Mouse (Mus musculus) testis, adult 2 months (tissue): ENCODE measurements around the gene Igfbp1. TPM values are rescaled to one million over a fixed set of nuclear protein-coding genes. Genes with fewer than 3 reads are reported as not detected.

Source experiments
- H3K27ac ChIP-seq: fragments of 200-500 bp; 2 replicates; pipeline ENCODE4 v1.5.1; 2012; ENCODE audit warnings: low read depth, low read length; ENCODE audit not compliant: control insufficient read depth, insufficient read depth
- H3K27me3 ChIP-seq: fragments of 200-500 bp; 2 replicates; pipeline ENCODE4 v1.6.1; 2012; ENCODE audit warnings: mild to moderate bottlenecking, low read length, moderate library complexity; ENCODE audit not compliant: control insufficient read depth, insufficient read depth
- H3K36me3 ChIP-seq: fragments of 200-500 bp; 2 replicates; pipeline ENCODE4 v1.6.1; 2012; ENCODE audit warnings: mild to moderate bottlenecking, low read length; ENCODE audit not compliant: control insufficient read depth, insufficient read depth
- H3K4me1 ChIP-seq: fragments of 200-500 bp; 2 replicates; pipeline ENCODE4 v1.6.1; 2012; ENCODE audit warnings: low read length; ENCODE audit not compliant: control insufficient read depth, insufficient read depth
- H3K4me3 ChIP-seq: fragments of 200-500 bp; 2 replicates; pipeline ENCODE4 v1.5.1; 2012; ENCODE audit warnings: low read depth, mild to moderate bottlenecking, low read length, moderate library complexity, mixed read lengths; ENCODE audit not compliant: control insufficient read depth
- CTCF ChIP-seq: fragments of 200-500 bp; IDR thresholded peaks from 2 replicates; pipeline ENCODE4 v1.5.1; 2012; ENCODE audit warnings: low read depth, mild to moderate bottlenecking, inconsistent platforms, low read length, moderate library complexity; ENCODE audit not compliant: control insufficient read depth, insufficient read depth, insufficient replicate concordance
- POLR2A ChIP-seq: fragments of 200-500 bp; IDR thresholded peaks from 2 replicates; pipeline ENCODE4 v1.6.1; 2012; ENCODE audit warnings: low read depth, mild to moderate bottlenecking, inconsistent platforms, low read length, moderate library complexity; ENCODE audit not compliant: control insufficient read depth
- polyA plus RNA-seq: library from polyadenylated mRNA; depleted of rRNA; stranded (reverse); fragments of >200 nt; gene quantifications from 2 replicates; pipeline ENCODE4 v1.2.3, GENCODE M21; 2012

Gene Igfbp1
- polyA plus RNA-seq, 1 experiment: 0.06 TPM

- H3K27me3 ChIP-seq: no peaks in the 10 kb centered on the region
- TF ChIP-seq POLR2A (no peak), CTCF (no peak)
- H3K4me1 ChIP-seq: no peaks in the 10 kb centered on the region
- H3K4me3 ChIP-seq: no peak overlapping the region
- no peaks in the 10 kb centered on the region for H3K36me3 ChIP-seq
- H3K27ac ChIP-seq: no peak overlapping the region
These were observed 15.1 kb upstream of the Igfbp1 start for GRCm38 (mm10) chr11:7182409-7183042.

DNA sequence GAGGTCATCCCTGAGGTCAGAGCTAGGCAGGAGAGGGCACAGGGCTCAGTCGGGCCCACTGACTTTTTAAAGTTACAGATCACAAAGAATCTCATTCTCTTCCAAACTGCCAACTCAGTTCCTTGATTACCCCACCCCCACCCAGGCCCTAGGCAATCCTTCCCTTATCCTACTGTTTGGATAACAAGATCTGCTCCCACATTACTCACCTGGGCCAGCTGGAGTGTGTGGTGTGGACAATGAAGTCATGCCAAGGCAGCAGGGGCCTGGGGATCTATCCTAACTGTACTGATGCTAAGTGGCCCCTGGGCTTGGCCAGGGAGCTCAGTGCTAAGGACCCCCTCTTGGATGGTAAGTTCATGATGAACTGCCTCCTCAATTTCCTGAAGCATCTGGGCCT is 13.2 kb upstream of the Igfbp1 start:
- Histone ChIP-seq H3K4me1 (0 out of 2 replicates have a peak, but pooled peaks cover 2% of the 10 kb centered on the region), H3K4me3 (no peak overlapping the region), H3K27ac (no peak overlapping the region), H3K27me3 (no peaks in the 10 kb centered on the region), H3K36me3 (no peaks in the 10 kb centered on the region)
- TF ChIP-seq POLR2A (no peak), CTCF (no peak)

GRCm38 (mm10) chr11:7187472-7187871 is 10.1 kb upstream of the Igfbp1 start:
- no peaks in the 10 kb centered on the region for H3K27me3 ChIP-seq
- no peak for TF ChIP-seq CTCF
- TF ChIP-seq POLR2A: no peak
- H3K4me1 ChIP-seq: 0 out of 2 replicates have a peak, but pooled peaks cover 2% of the 10 kb centered on the region
- no peak overlapping the region for H3K4me3 ChIP-seq
- H3K36me3 ChIP-seq: no peaks in the 10 kb centered on the region
- H3K27ac ChIP-seq: no peak overlapping the region

GRCm38 (mm10) chr11:7188469-7188868 is 9.1 kb upstream of the Igfbp1 start, which contains the start of gene Gm11985:
Gm11985 (minus strand) TSS chr11:7188569.
- no peak for TF ChIP-seq POLR2A

GRCm38 (mm10) chr11:7192710-7193109 is 4.9 kb upstream of the Igfbp1 start:
- Histone ChIP-seq H3K36me3 (no peaks in the 10 kb centered on the region), H3K27ac (no peak overlapping the region), H3K27me3 (no peaks in the 10 kb centered on the region), H3K4me3 (no peak overlapping the region), H3K4me1 (peaks cover 4% of the 10 kb centered on the region)
- no peak for TF ChIP-seq POLR2A

More at GRCm38 (mm10) chr11:7188469-7188868, 9.1 kb upstream of the Igfbp1 start, which contains the start of gene Gm11985:
- no peaks in the 10 kb centered on the region for H3K27me3 ChIP-seq
- H3K36me3 ChIP-seq: no peaks in the 10 kb centered on the region
- H3K27ac ChIP-seq: no peak within 1 kb of the TSS
- 0 out of 2 replicates have a peak, but pooled peaks cover 2% of the 10 kb centered on the region for H3K4me1 ChIP-seq
- no peak within 1 kb of the TSS for H3K4me3 ChIP-seq

DNA sequence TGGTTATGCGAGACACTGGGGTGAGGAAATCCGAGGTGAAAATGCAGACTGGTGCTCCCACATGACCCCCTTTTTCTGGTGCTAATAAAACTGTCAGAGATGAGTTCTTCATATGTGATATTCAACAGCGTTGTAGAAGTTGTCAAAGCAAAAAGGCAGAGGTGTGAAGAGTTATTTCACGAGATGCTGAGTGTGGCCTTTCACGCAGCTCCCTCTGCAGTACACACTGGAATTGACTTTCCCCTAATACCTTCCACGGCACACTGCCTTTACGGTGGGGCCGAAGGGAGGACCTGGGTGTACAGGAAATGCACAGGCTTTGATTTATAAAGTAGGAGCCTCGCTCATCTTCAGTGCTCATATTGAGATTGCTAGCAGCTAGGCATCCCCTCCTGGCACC is 4.4 kb upstream of the Igfbp1 start:
- Histone ChIP-seq H3K36me3 (no peaks in the 10 kb centered on the region), H3K4me1 (peaks cover 7% of the 10 kb centered on the region), H3K4me3 (no peak overlapping the region), H3K27me3 (no peaks in the 10 kb centered on the region), H3K27ac (no peak overlapping the region)
- TF ChIP-seq POLR2A (no peak), CTCF (no peak)

DNA sequence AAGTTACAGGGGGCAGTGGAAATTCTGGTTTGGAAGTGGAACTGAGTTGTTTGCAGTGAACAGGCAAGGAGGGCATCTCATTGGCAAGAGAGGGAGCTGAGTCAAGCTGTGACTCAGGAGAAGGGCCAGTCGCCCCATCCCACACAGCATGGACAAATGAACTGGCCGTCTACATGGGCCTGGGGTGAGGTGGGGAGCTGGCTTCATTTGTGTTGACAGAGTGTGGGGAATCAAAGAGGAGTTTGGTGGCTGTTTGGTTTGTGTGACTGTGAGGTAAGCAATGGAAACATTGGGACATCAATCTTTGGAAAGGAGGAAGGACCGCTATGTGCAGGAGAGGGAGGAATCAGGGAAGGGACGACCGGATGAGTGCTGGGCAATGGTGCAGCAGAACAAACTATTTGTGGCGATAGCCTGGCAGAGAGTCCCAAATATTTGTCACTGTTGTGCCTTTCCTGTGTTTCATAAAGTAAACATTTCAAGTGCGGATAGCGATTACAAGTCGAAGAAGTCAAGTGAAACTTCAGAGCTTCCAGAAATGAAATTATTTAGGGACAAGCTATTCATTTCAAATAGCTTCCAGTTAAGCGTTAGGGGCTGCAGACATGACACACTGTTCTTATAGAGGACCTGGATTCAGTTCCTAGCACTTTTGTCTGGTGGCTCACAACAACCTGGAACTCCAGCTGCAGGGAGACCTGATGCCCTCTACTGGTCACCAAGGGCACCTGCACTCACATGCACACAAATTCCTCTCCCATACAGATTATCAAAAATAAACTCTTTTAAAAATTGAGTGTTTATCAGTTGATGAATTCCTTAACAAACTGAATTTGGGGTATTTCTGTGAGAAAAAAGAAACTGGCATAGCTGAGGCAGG is 2.9 kb upstream of the Igfbp1 start:
- Histone ChIP-seq H3K36me3 (no peaks in the 10 kb centered on the region), H3K27ac (no peak overlapping the region), H3K27me3 (no peaks in the 10 kb centered on the region), H3K4me3 (no peak overlapping the region), H3K4me1 (peaks cover 7% of the 10 kb centered on the region)
- TF ChIP-seq CTCF (peak; percentile 52; the same call in 1 of the 2 replicates), POLR2A (no peak)
